Mouse (Mus musculus): ENCODE data around the gene Kif4.

The Kif4 gene

GRCm38 (mm10) chrX:100625546-100625801 lies at the start of gene Kif4:
Kif4 (plus strand) TSS chrX:100625737.
- Histone ChIP-seq H3K4me3 (replicated peaks; ENCODE audit: low read length) (peak within 1 kb of the TSS; percentile 88), H3K9me3 (ENCODE audit: low read length) (no peaks in the 10 kb centered on the region), H3K27me3 (ENCODE audit: insufficient read depth, low read length) (no peaks in the 10 kb centered on the region), H3K4me1 (replicated peaks; ENCODE audit: low read depth, low read length) (peaks cover 13% of the 10 kb centered on the region; the same call in 1 of the 2 replicates), H3K36me3 (ENCODE audit: insufficient read depth, low read length) (peaks cover 37% of the 10 kb centered on the region)
- TF ChIP-seq POU5F1 (IDR thresholded peaks at IDR 0.05; ENCODE audit: borderline replicate concordance, low read length) (no peak), CTCF (conservative IDR thresholded peaks at IDR 0.05; ENCODE audit: low read length) (no peak), NANOG (IDR thresholded peaks at IDR 0.05; ENCODE audit: borderline replicate concordance, low read length) (no peak)

GRCm38 (mm10) chrX:100594791-100595190 lies 30.7 kb upstream of the Kif4 start, which contains the start of gene P2ry4:
P2ry4 (minus strand) TSS chrX:100594869.
- no peak for TF ChIP-seq POU5F1 (IDR thresholded peaks at IDR 0.05; ENCODE audit: borderline replicate concordance, low read length)
- TF ChIP-seq NANOG (IDR thresholded peaks at IDR 0.05; ENCODE audit: borderline replicate concordance, low read length), result no peak
- TF ChIP-seq CTCF (conservative IDR thresholded peaks at IDR 0.05; ENCODE audit: low read length), result no peak
- no peaks in the 10 kb centered on the region for H3K4me1 ChIP-seq (replicated peaks; ENCODE audit: low read depth, low read length)
- no peaks in the 10 kb centered on the region for H3K9me3 ChIP-seq (ENCODE audit: low read length)
- no peaks in the 10 kb centered on the region for H3K36me3 ChIP-seq (ENCODE audit: insufficient read depth, low read length)
- H3K27me3 ChIP-seq (ENCODE audit: insufficient read depth, low read length), result no peaks in the 10 kb centered on the region
- H3K4me3 ChIP-seq (replicated peaks; ENCODE audit: low read length), result no peak within 1 kb of the TSS

GRCm38 (mm10) chrX:100597439-100597838 lies 28.1 kb upstream of the Kif4 start:
- Histone ChIP-seq H3K27me3 (ENCODE audit: insufficient read depth, low read length) (no peaks in the 10 kb centered on the region; the same call in 1 of the 2 replicates), H3K36me3 (ENCODE audit: insufficient read depth, low read length) (no peaks in the 10 kb centered on the region), H3K4me1 (replicated peaks; ENCODE audit: low read depth, low read length) (no peaks in the 10 kb centered on the region), H3K9me3 (ENCODE audit: low read length) (no peaks in the 10 kb centered on the region), H3K4me3 (replicated peaks; ENCODE audit: low read length) (no peak overlapping the region)
- no peak for TF ChIP-seq NANOG (IDR thresholded peaks at IDR 0.05; ENCODE audit: borderline replicate concordance, low read length)
- TF ChIP-seq CTCF (conservative IDR thresholded peaks at IDR 0.05; ENCODE audit: low read length), result peak; percentile 34

GRCm38 (mm10) chrX:100599755-100600154 lies 25.8 kb upstream of the Kif4 start:
- Histone ChIP-seq H3K36me3 (ENCODE audit: insufficient read depth, low read length) (no peaks in the 10 kb centered on the region), H3K4me3 (replicated peaks; ENCODE audit: low read length) (no peak overlapping the region), H3K4me1 (replicated peaks; ENCODE audit: low read depth, low read length) (no peaks in the 10 kb centered on the region), H3K27me3 (ENCODE audit: insufficient read depth, low read length) (no peaks in the 10 kb centered on the region; the same call in 1 of the 2 replicates), H3K9me3 (ENCODE audit: low read length) (no peaks in the 10 kb centered on the region)
- no peak for TF ChIP-seq POU5F1 (IDR thresholded peaks at IDR 0.05; ENCODE audit: borderline replicate concordance, low read length)
- no peak for TF ChIP-seq NANOG (IDR thresholded peaks at IDR 0.05; ENCODE audit: borderline replicate concordance, low read length)
- no peak for TF ChIP-seq CTCF (conservative IDR thresholded peaks at IDR 0.05; ENCODE audit: low read length)

- H3K4me1 ChIP-seq (replicated peaks; ENCODE audit: low read depth, low read length), result no peaks in the 10 kb centered on the region
- no peaks in the 10 kb centered on the region for H3K36me3 ChIP-seq (ENCODE audit: insufficient read depth, low read length)
- no peaks in the 10 kb centered on the region for H3K9me3 ChIP-seq (ENCODE audit: low read length)
- no peaks in the 10 kb centered on the region; the same call in 1 of the 2 replicates for H3K27me3 ChIP-seq (ENCODE audit: insufficient read depth, low read length)
- TF ChIP-seq POU5F1 (IDR thresholded peaks at IDR 0.05; ENCODE audit: borderline replicate concordance, low read length) (no peak), NANOG (IDR thresholded peaks at IDR 0.05; ENCODE audit: borderline replicate concordance, low read length) (no peak), CTCF (conservative IDR thresholded peaks at IDR 0.05; ENCODE audit: low read length) (no peak)
- H3K4me3 ChIP-seq (replicated peaks; ENCODE audit: low read length), result no peak within 1 kb of the TSS
Measured at GRCm38 (mm10) chrX:100605314-100605713, 20.2 kb upstream of the Kif4 start, which contains the start of gene Arr3. Arr3 (plus strand) TSS chrX:100605497.

GRCm38 (mm10) chrX:100618488-100618887 lies 7.0 kb upstream of the Kif4 start:
- TF ChIP-seq NANOG (IDR thresholded peaks at IDR 0.05; ENCODE audit: borderline replicate concordance, low read length) (no peak), POU5F1 (IDR thresholded peaks at IDR 0.05; ENCODE audit: borderline replicate concordance, low read length) (no peak), CTCF (conservative IDR thresholded peaks at IDR 0.05; ENCODE audit: low read length) (no peak)
- Histone ChIP-seq H3K36me3 (ENCODE audit: insufficient read depth, low read length) (peaks cover 18% of the 10 kb centered on the region), H3K4me1 (replicated peaks; ENCODE audit: low read depth, low read length) (peaks cover 19% of the 10 kb centered on the region), H3K27me3 (ENCODE audit: insufficient read depth, low read length) (no peaks in the 10 kb centered on the region), H3K9me3 (ENCODE audit: low read length) (no peaks in the 10 kb centered on the region), H3K4me3 (replicated peaks; ENCODE audit: low read length) (no peak overlapping the region)

GRCm38 (mm10) chrX:100621366-100621765 lies 4.2 kb upstream of the Kif4 start:
- Histone ChIP-seq H3K4me3 (replicated peaks; ENCODE audit: low read length) (no peak overlapping the region), H3K4me1 (replicated peaks; ENCODE audit: low read depth, low read length) (peaks cover 21% of the 10 kb centered on the region)
- no peak for TF ChIP-seq CTCF (conservative IDR thresholded peaks at IDR 0.05; ENCODE audit: low read length)
- TF ChIP-seq NANOG (IDR thresholded peaks at IDR 0.05; ENCODE audit: borderline replicate concordance, low read length), result no peak
- no peak for TF ChIP-seq POU5F1 (IDR thresholded peaks at IDR 0.05; ENCODE audit: borderline replicate concordance, low read length)

GRCm38 (mm10) chrX:100624242-100624641 lies 1.3 kb upstream of the Kif4 start:
- H3K27me3 ChIP-seq (ENCODE audit: insufficient read depth, low read length), result no peaks in the 10 kb centered on the region
- no peak overlapping the region for H3K4me3 ChIP-seq (replicated peaks; ENCODE audit: low read length)
- TF ChIP-seq NANOG (IDR thresholded peaks at IDR 0.05; ENCODE audit: borderline replicate concordance, low read length), result no peak
- TF ChIP-seq CTCF (conservative IDR thresholded peaks at IDR 0.05; ENCODE audit: low read length), result no peak
- TF ChIP-seq POU5F1 (IDR thresholded peaks at IDR 0.05; ENCODE audit: borderline replicate concordance, low read length), result no peak
- H3K36me3 ChIP-seq (ENCODE audit: insufficient read depth, low read length), result peaks cover 37% of the 10 kb centered on the region
- H3K9me3 ChIP-seq (ENCODE audit: low read length), result no peaks in the 10 kb centered on the region
- H3K4me1 ChIP-seq (replicated peaks; ENCODE audit: low read depth, low read length), result peaks cover 11% of the 10 kb centered on the region; the same call in 1 of the 2 replicates

More at GRCm38 (mm10) chrX:100621366-100621765, 4.2 kb upstream of the Kif4 start:
- H3K9me3 ChIP-seq (ENCODE audit: low read length), result no peaks in the 10 kb centered on the region
- H3K36me3 ChIP-seq (ENCODE audit: insufficient read depth, low read length), result peaks cover 29% of the 10 kb centered on the region
- H3K27me3 ChIP-seq (ENCODE audit: insufficient read depth, low read length), result no peaks in the 10 kb centered on the region

GRCm38 (mm10) chrX:100625146-100625545 lies 391 bp upstream of the Kif4 start:
- Histone ChIP-seq H3K4me3 (replicated peaks; ENCODE audit: low read length) (peak overlapping the region; percentile 88), H3K36me3 (ENCODE audit: insufficient read depth, low read length) (peaks cover 37% of the 10 kb centered on the region), H3K27me3 (ENCODE audit: insufficient read depth, low read length) (no peaks in the 10 kb centered on the region), H3K4me1 (replicated peaks; ENCODE audit: low read depth, low read length) (peaks cover 13% of the 10 kb centered on the region; the same call in 1 of the 2 replicates), H3K9me3 (ENCODE audit: low read length) (no peaks in the 10 kb centered on the region)
- no peak for TF ChIP-seq CTCF (conservative IDR thresholded peaks at IDR 0.05; ENCODE audit: low read length)
- TF ChIP-seq NANOG (IDR thresholded peaks at IDR 0.05; ENCODE audit: borderline replicate concordance, low read length), result no peak
- no peak for TF ChIP-seq POU5F1 (IDR thresholded peaks at IDR 0.05; ENCODE audit: borderline replicate concordance, low read length)
